Mouse (Mus musculus) brain, embryonic 14.5 days (tissue): Measurements from ENCODE around the gene Brinp1.

Source experiments
- CTCF ChIP-seq: fragments of 200-500 bp; IDR thresholded peaks from 2 replicates; pipeline ENCODE4 v1.5.1; 2012; ENCODE audit warnings: inconsistent platforms, mild to moderate bottlenecking, moderate library complexity, borderline replicate concordance; ENCODE audit not compliant: insufficient read depth, insufficient read length; ENCODE audit errors: extremely low read depth
- POLR2A ChIP-seq: fragments of 200-500 bp; IDR thresholded peaks from 2 replicates; pipeline ENCODE4 v1.6.1; 2012; ENCODE audit warnings: mild to moderate bottlenecking, inconsistent platforms, borderline replicate concordance; ENCODE audit not compliant: poor library complexity, insufficient read depth, insufficient read length, severe bottlenecking; ENCODE audit errors: extremely low read depth

DNA sequence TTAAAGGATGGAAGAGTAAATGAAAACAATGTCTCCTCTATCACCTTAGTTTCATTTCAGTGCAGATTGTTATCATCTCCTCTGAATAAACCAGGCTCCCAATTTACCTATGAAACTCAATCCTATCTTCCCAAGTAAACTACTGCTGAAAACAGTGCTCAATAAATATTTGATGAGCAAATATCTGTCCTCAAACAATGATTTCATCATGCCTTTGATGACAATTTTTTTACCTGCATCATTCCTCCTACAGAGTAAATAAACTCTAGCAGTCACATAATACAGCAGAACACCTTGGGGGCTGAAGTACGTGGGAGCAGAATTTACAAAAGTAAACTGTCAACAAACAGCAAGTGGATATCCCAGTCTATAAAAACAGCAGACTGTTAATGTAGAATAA lies 31.3 kb downstream of the Brinp1 start:
- TF ChIP-seq POLR2A (no peak), CTCF (no peak)
